Mouse (Mus musculus) lung, embryonic 14.5 days (tissue): ENCODE results near the gene Vps45. TPM values are rescaled to one million over a fixed set of nuclear protein-coding genes. Genes with fewer than 3 reads are reported as not detected.
"Not testable (repeated sequence)": the region's sequence is repeated elsewhere in the genome, so short reads cannot be mapped to it uniquely, and the experiment has no call there.

Experiments
- ATAC-seq: fragments of 200-750 bp; cut with Nextera tagmentation; 2 replicates; pipeline ENCODE4 v1.8.0; 2017; ENCODE audit warnings: mild to moderate bottlenecking, moderate TSS enrichment, moderate library complexity; ENCODE audit not compliant: insufficient read depth
- DNase-seq: peaks from one replicate; pipeline ENCODE4 v3.0.0-alpha.2; 2015
- H3K27ac ChIP-seq: fragments of 300-500 bp; sonication (generic); 2 replicates; pipeline ENCODE4 v1.5.1; 2014; ENCODE audit warnings: low read depth, mild to moderate bottlenecking, moderate library complexity
- H3K27me3 ChIP-seq: fragments of 300-500 bp; sonication (generic); 2 replicates; pipeline ENCODE4 v1.6.1; 2014; ENCODE audit warnings: low read length, control low read depth; ENCODE audit not compliant: insufficient read depth
- H3K36me3 ChIP-seq: fragments of 300-500 bp; sonication (generic); 2 replicates; pipeline ENCODE4 v1.6.1; 2014; ENCODE audit warnings: control low read depth; ENCODE audit not compliant: insufficient read depth
- H3K4me1 ChIP-seq: fragments of 300-500 bp; sonication (generic); 2 replicates; pipeline ENCODE4 v1.6.1; 2014; ENCODE audit warnings: antibody characterized with exemption, control low read depth; ENCODE audit not compliant: insufficient read depth
- H3K4me2 ChIP-seq: fragments of 300-500 bp; sonication (generic); 2 replicates; pipeline ENCODE4 v1.6.1; 2014; ENCODE audit warnings: mild to moderate bottlenecking
- H3K4me3 ChIP-seq: fragments of 300-500 bp; sonication (generic); 2 replicates; pipeline ENCODE4 v1.5.1; 2014; ENCODE audit warnings: low read depth, low read length
- H3K9ac ChIP-seq: fragments of 300-500 bp; sonication (generic); 2 replicates; pipeline ENCODE4 v1.6.1; 2014
- H3K9me3 ChIP-seq: fragments of 300-500 bp; sonication (generic); 2 replicates; pipeline ENCODE4 v1.6.1; 2016; ENCODE audit warnings: low read depth, low read length, control low read depth
- CTCF ChIP-seq: IDR thresholded peaks from 2 replicates; pipeline ENCODE4 v1.5.1; 2016; ENCODE audit warnings: antibody characterized with exemption, low read depth
- WGBS: fragments of 180-500 bp; shearing (Covaris S2); extraction: QIAGEN DNeasy Blood & Tissue Kit; methylation state at CpG from one replicate; pipeline ENCODE4 v1.1.7; 2014; 5-methylcytosine and 5-hydroxymethylcytosine counted together
- polyA plus RNA-seq: library from polyadenylated mRNA; unstranded; fragments of >200 nt; fragmentation: Nextera tagmentation; extraction: Ambion mirVana; gene quantifications from 2 replicates; pipeline ENCODE4 v1.2.1, GENCODE M21; 2014

Vps45 gene
- polyA plus RNA-seq, 1 experiment from 2014 or later, result 18.6 TPM

DNA sequence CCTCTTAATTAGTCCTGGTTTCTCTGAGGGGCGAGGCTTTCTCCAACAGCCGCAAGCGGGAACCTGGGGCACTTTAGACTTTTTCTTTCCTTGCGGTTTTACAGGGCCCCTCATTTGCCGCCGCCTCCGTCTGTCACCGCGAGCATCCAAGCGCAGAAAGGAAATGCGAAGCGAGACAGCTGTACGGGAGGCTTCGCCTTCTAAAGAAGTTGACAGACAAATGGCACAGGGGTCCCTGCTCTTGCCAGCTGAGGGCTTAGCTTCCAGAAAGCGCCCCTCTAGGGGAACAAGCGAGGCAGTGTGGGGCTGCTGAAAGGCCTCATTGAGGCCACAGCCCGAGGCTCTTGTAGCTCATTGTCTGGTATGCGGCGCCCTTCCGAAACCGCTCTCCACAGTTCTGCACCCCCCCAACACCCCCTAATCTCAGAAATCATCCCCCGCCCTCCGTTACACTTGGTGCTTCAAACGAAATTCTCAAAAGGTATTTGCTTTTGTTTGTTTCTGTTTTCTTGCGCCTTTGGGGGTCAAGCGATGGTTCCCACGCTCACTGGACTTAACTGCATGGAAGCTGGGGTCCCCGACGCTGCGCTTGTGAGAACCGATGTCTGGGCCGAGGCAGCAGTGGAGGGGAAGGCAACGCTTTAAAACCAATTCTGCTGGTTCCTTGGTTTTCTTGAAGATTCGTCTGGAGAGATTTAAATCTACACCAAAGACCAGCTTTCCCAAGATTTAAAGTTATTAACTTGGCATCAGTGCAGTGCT is 85.2 kb downstream of the Vps45 start:
- Histone ChIP-seq H3K4me2 (peak overlapping the region; percentile 64), H3K9me3 (no peaks in the 10 kb centered on the region), H3K27ac (peak overlapping the region; percentile 36; the same call in 1 of the 2 replicates), H3K36me3 (no peaks in the 10 kb centered on the region), H3K27me3 (0 out of 2 replicates have a peak, but pooled peaks cover 9% of the 10 kb centered on the region), H3K9ac (peak overlapping the region; percentile 41), H3K4me3 (peak overlapping the region; percentile 30), H3K4me1 (no peaks in the 10 kb centered on the region; the same call in 1 of the 2 replicates)
- no peak for TF ChIP-seq CTCF
- DNase-seq (peak; percentile 72), ATAC-seq (peak; percentile 77)
- 5% methylated on average over 34 of the region's 34 CpGs for WGBS

DNA sequence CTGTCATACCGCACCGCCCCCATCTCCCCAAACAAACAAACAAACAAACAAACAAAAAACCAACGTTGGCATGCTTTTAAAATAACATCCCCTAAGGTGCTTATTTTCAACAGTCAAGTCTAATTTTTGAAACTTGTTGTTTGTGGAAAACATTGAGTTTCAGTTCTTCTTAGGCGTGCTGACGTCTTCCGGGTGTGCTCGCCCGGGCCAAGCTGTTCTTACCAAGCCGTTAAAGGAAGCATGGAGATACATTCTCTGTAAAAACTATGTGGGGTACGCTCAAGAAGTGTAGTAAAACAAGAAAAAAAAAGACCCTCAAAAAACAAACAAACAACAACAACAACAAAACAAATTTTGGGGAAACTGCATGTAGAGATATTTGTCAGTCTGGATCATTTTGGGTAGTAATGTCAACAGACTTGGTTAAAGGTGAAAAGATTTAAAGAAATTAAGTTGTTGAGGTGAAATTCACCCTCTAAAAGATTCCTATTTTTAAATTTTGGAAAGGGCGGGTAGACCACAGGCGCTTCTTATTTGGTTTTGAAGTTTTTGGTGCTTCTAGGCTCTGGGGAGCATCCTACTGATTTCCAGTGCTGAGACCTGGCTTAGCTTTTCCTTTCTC is 85.9 kb downstream of the Vps45 start:
- peak overlapping the region; percentile 41 for H3K9ac ChIP-seq
- no peak for ATAC-seq
- H3K27me3 ChIP-seq, result 0 out of 2 replicates have a peak, but pooled peaks cover 9% of the 10 kb centered on the region
- H3K4me3 ChIP-seq, result peak overlapping the region; percentile 30
- no peak for TF ChIP-seq CTCF
- H3K4me2 ChIP-seq, result peak overlapping the region; percentile 64
- 73% methylated on average over 12 of the region's 12 CpGs for WGBS
- H3K4me1 ChIP-seq, result no peaks in the 10 kb centered on the region; the same call in 1 of the 2 replicates
- H3K9me3 ChIP-seq, result no peaks in the 10 kb centered on the region
- no peak for DNase-seq
- H3K36me3 ChIP-seq, result no peaks in the 10 kb centered on the region
- peak overlapping the region; percentile 36; the same call in 1 of the 2 replicates for H3K27ac ChIP-seq

DNA sequence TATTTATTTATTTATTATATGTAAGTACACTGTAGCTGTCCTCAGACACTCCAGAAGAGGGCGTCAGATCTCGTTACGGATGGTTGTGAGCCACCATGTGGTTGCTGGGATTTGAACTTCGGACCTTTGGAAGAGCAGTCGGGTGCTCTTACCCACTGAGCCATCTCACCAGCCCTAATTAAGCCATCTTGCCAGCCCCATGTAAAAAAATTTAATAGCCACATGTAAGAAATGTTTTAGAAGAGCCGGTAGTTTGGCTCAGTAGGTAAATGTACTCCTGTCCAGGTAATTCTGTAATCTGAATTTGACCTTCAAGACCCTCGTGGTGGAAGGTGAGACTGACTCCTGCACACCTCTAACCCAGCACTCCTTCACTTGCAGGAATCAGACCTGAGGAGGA is 87.6 kb downstream of the Vps45 start:
- H3K27me3 ChIP-seq, H3K27ac ChIP-seq, H3K9me3 ChIP-seq, H3K4me2 ChIP-seq, H3K4me3 ChIP-seq, H3K4me1 ChIP-seq, H3K9ac ChIP-seq, DNase-seq, ATAC-seq, H3K36me3 ChIP-seq: not testable (repeated sequence)
- 68% methylated on average over 4 of the region's 7 CpGs for WGBS

DNA sequence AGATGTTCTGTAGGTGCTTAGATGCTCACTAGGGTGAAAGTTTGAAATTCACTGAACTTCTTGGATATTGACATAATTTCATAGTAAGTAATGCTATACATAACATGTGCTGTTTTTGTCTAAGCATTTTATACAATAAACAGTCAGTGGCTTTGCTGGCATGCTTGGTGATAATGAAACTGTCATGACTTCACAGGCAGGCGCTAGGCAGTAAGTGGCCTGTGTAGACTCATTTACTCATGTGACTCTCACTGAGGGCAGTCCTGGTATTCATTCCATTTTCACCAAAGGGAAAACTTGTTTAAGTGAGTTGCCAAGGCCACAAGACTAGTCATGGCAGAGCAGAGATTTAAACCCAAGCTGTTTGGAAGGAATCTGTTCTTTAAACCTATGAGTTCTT is 89.0 kb downstream of the Vps45 start:
- H3K9me3 ChIP-seq, result no peaks in the 10 kb centered on the region
- ATAC-seq, result no peak
- 71% methylated on average over 1 of the region's 1 CpGs for WGBS
- H3K4me2 ChIP-seq, result no peak overlapping the region
- 0 out of 2 replicates have a peak, but pooled peaks cover 9% of the 10 kb centered on the region for H3K27me3 ChIP-seq
- H3K36me3 ChIP-seq, result no peaks in the 10 kb centered on the region
- H3K27ac ChIP-seq, result no peak overlapping the region
- no peak overlapping the region for H3K9ac ChIP-seq
- H3K4me3 ChIP-seq, result no peak overlapping the region
- no peak for TF ChIP-seq CTCF
- no peak for DNase-seq
- no peaks in the 10 kb centered on the region; the same call in 1 of the 2 replicates for H3K4me1 ChIP-seq

DNA sequence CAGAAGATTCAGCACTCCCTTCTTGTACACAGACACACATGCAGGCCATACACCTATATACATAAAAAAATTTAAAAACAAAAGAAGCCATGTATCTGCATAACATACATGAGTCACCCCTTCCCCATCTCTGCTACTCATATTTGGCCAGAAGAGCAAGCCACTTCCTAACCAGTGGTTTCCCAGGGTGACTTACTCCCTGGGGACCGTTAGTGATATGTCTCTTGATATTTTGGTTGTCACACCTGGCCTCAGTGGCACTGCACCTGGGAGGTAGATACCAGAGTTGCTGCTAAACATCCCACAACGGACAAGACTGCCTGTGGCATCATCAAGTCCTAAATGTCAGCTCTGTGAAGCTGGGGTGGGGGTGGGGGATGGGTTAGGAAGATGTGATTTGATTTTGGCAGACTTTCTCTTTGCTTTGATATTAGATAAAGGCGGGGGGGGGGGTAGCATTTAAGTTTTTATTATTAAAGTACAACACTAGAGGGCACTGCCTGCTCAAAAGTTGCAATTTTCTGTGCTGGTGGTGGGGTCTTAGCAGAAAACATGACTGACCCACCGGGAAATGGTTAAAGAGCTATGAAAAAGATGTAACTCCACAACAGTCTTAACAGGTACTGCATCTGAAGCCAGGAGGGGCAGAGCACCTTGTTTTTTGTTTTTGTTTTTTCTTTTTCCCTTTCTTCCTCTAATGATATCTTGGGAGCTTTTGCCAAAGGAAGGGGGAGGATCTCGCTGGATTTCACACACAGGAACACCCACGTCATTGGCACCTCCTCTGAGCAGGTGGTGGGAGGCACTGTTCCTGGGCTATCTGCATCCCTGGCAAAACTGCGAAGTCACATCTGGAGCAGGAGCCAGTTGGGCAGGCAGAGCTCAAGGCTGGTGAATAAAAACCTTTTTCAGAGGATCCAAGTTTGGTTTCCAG is 92.5 kb downstream of the Vps45 start:
- Histone ChIP-seq H3K36me3 (no peaks in the 10 kb centered on the region), H3K27me3 (0 out of 2 replicates have a peak, but pooled peaks cover 1% of the 10 kb centered on the region), H3K9me3 (no peaks in the 10 kb centered on the region), H3K4me2 (peak overlapping the region; percentile 18; the same call in 1 of the 2 replicates), H3K4me1 (no peaks in the 10 kb centered on the region), H3K9ac (no peak overlapping the region), H3K4me3 (no peak overlapping the region), H3K27ac (no peak overlapping the region)
- DNase-seq (peak; percentile 82), ATAC-seq (no peak)
- 5% methylated on average over 7 of the region's 7 CpGs for WGBS
- TF ChIP-seq CTCF, result peak; percentile 58

DNA sequence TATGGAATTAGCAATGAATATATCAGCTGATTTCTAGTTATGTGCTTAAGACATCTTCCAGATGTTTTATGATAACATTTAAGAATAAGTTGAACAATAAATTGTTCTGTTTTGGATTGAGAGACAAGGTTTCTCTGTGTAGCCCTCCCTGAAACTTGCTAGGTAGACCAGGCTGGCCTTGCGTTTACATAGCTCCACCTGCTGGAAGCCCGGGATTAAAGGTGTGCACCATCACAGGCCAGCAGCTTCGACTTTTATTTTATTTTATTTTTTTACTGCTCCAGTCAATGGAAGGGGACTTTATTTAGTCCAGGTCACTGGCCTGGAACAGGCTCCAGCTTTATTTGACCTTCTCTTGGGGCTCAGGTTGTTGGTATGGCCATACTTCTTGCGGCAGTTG is 94.6 kb downstream of the Vps45 start:
- Histone ChIP-seq H3K9me3 (no peaks in the 10 kb centered on the region), H3K4me3 (no peak overlapping the region), H3K9ac (no peak overlapping the region), H3K4me2 (no peak overlapping the region), H3K36me3 (no peaks in the 10 kb centered on the region), H3K27me3 (no peaks in the 10 kb centered on the region), H3K27ac (no peak overlapping the region), H3K4me1 (no peaks in the 10 kb centered on the region)
- peak; percentile 39; the same call in 1 of the 2 replicates for TF ChIP-seq CTCF
- peak; percentile 36 for DNase-seq
- ATAC-seq, result no peak
- 42% methylated on average over 4 of the region's 4 CpGs for WGBS
